Mouse (Mus musculus) stomach, embryonic 14.5 days (tissue): ENCODE data around the gene Eif2s3x. TPM values are rescaled to one million over a fixed set of nuclear protein-coding genes. Genes with fewer than 3 reads are reported as not detected.
"Not testable (repeated sequence)": the region's sequence is repeated elsewhere in the genome, so short reads cannot be mapped to it uniquely, and the experiment has no call there.

ENCODE experiments used
- ATAC-seq: fragments of 200-750 bp; cut with Nextera tagmentation; 2 replicates; pipeline ENCODE4 v1.8.0; 2017; ENCODE audit warnings: low read depth, moderate TSS enrichment; ENCODE audit not compliant: insufficient number of reproducible peaks, insufficient read depth, low FRiP score
- H3K27ac ChIP-seq: fragments of 300-500 bp; sonication (generic); 2 replicates; pipeline ENCODE4 v1.5.1; 2014; ENCODE audit warnings: mild to moderate bottlenecking, low read length, moderate library complexity, mixed read lengths
- H3K27me3 ChIP-seq: fragments of 300-500 bp; sonication (generic); 2 replicates; pipeline ENCODE4 v1.6.1; 2014; ENCODE audit warnings: low read length, control low read depth, mixed read lengths; ENCODE audit not compliant: control insufficient read depth, insufficient read depth
- H3K36me3 ChIP-seq: fragments of 300-500 bp; sonication (generic); 2 replicates; pipeline ENCODE4 v1.6.1; 2014; ENCODE audit warnings: mild to moderate bottlenecking, control low read depth, low read length, moderate library complexity, mixed read lengths; ENCODE audit not compliant: control insufficient read depth, insufficient read depth
- H3K4me1 ChIP-seq: fragments of 300-500 bp; sonication (generic); 2 replicates; pipeline ENCODE4 v1.6.1; 2014; ENCODE audit warnings: low read length, control low read depth, mixed read lengths; ENCODE audit not compliant: control insufficient read depth, insufficient read depth
- H3K4me2 ChIP-seq: fragments of 300-500 bp; sonication (generic); replicated peaks from 2 replicates; pipeline ENCODE4 v1.6.1; 2014; ENCODE audit warnings: low read depth, low read length, control low read depth
- H3K4me3 ChIP-seq: fragments of 300-500 bp; sonication (generic); 2 replicates; pipeline ENCODE4 v1.5.1; 2014; ENCODE audit warnings: low read depth, low read length, control low read depth
- H3K9ac ChIP-seq: fragments of 300-500 bp; sonication (generic); replicated peaks from 2 replicates; pipeline ENCODE4 v1.6.1; 2014; ENCODE audit warnings: low read depth, mild to moderate bottlenecking, control low read depth, low read length, moderate library complexity, mixed read lengths
- H3K9me3 ChIP-seq: fragments of 300-500 bp; sonication (generic); 2 replicates; pipeline ENCODE4 v1.6.1; 2016; ENCODE audit warnings: low read depth, low read length, control low read depth; ENCODE audit not compliant: control insufficient read depth
- WGBS: fragments of 180-500 bp; shearing (Covaris S2); extraction: QIAGEN DNeasy Blood & Tissue Kit; methylation state at CpG from one replicate; pipeline ENCODE4 v1.1.7; 2014; 5-methylcytosine and 5-hydroxymethylcytosine counted together
- polyA plus RNA-seq: library from polyadenylated mRNA; unstranded; fragments of >200 nt; fragmentation: Nextera tagmentation; extraction: Ambion mirVana; gene quantifications from 2 replicates; pipeline ENCODE4 v1.2.1, GENCODE M21; 2014

Gene Eif2s3x
- polyA plus RNA-seq, 1 experiment from 2014 or later = 103 TPM

DNA sequence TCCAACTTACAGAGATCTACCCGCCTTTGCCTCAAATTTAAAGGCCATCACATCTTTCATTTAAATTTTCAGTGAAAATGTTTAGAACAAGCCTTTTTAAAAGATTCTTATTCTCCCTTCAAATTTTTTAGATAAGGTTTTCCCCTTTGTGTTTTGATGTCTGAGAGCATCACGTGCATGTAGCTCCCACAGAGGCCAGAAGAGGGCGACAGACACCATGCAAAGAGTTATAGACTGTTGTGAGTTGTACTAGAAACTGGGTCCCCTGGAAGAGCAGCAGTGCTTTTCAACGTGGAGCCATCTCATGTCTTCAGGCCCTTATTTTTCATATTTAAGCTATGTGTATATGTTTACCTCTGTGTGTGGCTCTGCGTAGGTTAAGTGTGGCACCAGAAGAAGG is 14.9 kb downstream of the Eif2s3x start:
- Histone ChIP-seq H3K27ac (no peak overlapping the region), H3K4me3 (no peak overlapping the region), H3K4me2 (no peak overlapping the region), H3K4me1 (no peaks in the 10 kb centered on the region), H3K27me3 (no peaks in the 10 kb centered on the region), H3K36me3 (peaks cover 32% of the 10 kb centered on the region), H3K9me3 (no peaks in the 10 kb centered on the region), H3K9ac (no peak overlapping the region)
- 82% methylated on average over 5 of the region's 5 CpGs for WGBS
- ATAC-seq = no peak

DNA sequence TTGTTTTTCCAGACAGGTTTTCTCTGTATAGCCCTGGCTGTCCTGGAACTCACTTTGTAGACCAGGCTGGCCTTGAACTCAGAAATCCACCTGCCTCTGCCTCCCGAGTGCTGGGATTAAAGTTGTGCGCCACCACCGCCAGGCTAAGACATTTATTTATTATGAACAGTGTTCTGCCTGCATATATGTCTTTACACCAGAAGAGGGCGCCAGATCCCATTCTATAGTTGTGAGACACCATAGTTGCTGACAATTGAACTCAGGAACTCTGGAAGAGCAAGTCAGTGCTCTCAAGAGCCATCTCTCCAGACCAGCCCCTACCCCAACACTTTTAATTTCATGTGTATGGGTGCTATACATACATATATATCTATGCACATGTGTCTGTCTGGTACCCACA is 18.8 kb downstream of the Eif2s3x start:
- 77% methylated on average over 4 of the region's 4 CpGs for WGBS
- not testable (repeated sequence) for H3K4me1 ChIP-seq

DNA sequence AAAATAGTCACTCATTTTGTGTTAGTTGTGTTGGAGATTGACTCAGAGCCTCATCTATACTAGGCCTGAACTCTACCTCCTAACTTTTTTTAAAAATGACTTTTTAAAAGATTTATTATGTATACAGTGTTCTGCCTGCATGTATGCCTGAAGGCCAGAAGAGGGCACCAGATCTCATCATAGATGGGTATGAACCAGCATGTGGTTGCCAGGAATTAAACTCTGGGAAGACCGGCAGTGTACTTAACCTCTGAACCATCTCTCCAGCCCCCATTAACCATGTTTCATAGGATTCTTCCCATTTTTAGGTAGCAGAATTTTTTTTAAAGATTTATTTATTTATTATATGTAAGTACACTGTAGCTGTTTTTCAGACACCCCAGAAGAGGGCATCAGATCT is 27.5 kb downstream of the Eif2s3x start:
- Histone ChIP-seq H3K4me3 (no peak overlapping the region), H3K9me3 (no peaks in the 10 kb centered on the region), H3K9ac (no peak overlapping the region), H3K4me1 (no peaks in the 10 kb centered on the region), H3K27ac (no peak overlapping the region), H3K4me2 (no peak overlapping the region), H3K36me3 (no peaks in the 10 kb centered on the region), H3K27me3 (no peaks in the 10 kb centered on the region)
- WGBS = 35% methylated on average over 1 of the region's 1 CpGs
- no peak for ATAC-seq

More for the DNA sequence above, 18.8 kb downstream of the Eif2s3x start:
- not testable (repeated sequence) for H3K9me3 ChIP-seq, H3K4me3 ChIP-seq, ATAC-seq, H3K9ac ChIP-seq, H3K27ac ChIP-seq, H3K27me3 ChIP-seq, H3K4me2 ChIP-seq
- peaks cover 22% of the 10 kb centered on the region for H3K36me3 ChIP-seq

DNA sequence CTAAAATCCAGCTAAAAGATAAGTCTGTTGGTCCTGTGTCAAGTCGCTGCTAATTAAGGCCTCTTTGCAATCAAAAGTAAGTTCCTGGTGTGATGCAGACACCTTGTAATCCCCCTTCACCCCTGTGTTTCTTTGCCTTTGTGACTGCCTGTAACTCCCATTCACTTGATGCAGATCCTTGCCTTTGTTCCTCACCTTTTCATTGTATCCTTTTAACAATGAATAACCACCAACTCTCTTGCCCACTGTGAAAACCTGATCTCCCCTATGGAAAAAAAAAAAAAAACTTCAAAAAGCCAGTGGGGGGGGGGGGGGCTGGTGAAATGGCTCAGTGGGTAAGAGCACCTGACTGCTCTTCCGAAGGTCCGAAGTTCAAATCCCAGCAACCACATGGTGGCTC is 28.8 kb downstream of the Eif2s3x start:
- Histone ChIP-seq H3K9me3 (no peaks in the 10 kb centered on the region), H3K27ac (no peak overlapping the region), H3K4me3 (no peak overlapping the region), H3K4me2 (no peak overlapping the region), H3K36me3 (no peaks in the 10 kb centered on the region), H3K9ac (no peak overlapping the region), H3K27me3 (no peaks in the 10 kb centered on the region), H3K4me1 (no peaks in the 10 kb centered on the region)
- 41% methylated on average over 3 of the region's 3 CpGs for WGBS
- no peak for ATAC-seq

DNA sequence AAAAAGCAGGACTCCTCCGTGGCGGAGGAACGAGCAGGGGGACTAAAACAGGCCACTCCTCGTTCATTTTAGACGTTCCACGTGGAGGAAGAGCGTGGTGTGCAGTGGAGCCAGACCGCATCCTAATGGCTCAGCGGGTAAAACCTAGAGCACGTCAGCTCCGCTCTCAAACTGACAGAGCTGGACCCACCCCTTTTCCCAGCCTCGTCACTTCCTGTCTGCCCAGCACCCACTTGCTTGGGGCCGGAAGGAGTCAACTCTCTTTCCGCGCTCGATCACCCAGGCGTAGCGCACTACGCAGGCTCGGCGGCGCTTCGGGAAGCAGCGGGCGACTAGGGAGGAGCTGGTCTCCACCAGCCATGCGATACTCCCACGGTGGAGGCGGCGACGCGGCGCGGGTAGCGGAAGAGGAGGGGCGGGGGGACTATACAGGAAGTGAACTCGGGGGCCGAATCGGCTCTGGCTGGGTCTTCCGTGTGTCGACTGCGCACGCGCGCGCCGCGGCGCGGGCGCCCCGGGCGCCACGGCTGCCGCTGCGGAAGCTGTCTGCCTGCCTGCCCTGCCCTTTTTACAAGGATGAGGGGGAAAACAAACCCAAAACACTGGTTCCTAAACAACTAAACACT is 34.8 kb downstream of the Eif2s3x start:
- H3K4me2 ChIP-seq = peak overlapping the region; percentile 41
- peak overlapping the region; percentile 97 for H3K27ac ChIP-seq
- H3K9me3 ChIP-seq = no peaks in the 10 kb centered on the region
- no peaks in the 10 kb centered on the region for H3K4me1 ChIP-seq
- no peaks in the 10 kb centered on the region for H3K27me3 ChIP-seq
- peak overlapping the region; percentile 39 for H3K4me3 ChIP-seq
- peak; percentile 98 for ATAC-seq
- H3K9ac ChIP-seq = peak overlapping the region; percentile 15; the same call in 1 of the 2 replicates
- WGBS = under 1% methylated on average over 53 of the region's 55 CpGs
- no peaks in the 10 kb centered on the region for H3K36me3 ChIP-seq

DNA sequence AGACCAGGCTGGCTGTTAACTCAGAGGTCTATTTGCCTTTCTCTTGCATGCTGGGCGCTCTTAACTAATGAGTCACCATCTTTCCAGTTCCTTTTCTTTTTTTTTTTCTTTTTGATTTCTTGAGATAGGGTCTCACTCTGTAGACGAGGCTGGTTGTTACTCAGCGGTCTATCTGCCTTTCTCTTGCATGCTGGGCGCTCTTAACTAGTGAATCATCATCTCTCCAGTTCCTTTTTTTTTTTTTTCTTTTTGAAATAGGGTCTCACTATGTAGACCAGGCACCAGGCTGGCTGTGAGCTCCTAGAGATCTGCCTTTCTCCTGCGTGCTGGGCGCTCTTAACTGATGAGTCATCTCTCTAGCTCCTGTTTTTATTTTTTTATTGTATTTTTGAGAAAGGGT is 43.3 kb downstream of the Eif2s3x start:
- no peak overlapping the region for H3K4me3 ChIP-seq
- ATAC-seq = no peak
- no peaks in the 10 kb centered on the region for H3K36me3 ChIP-seq
- no peak overlapping the region for H3K4me2 ChIP-seq
- H3K9ac ChIP-seq = no peak overlapping the region
- no peak overlapping the region for H3K27ac ChIP-seq
- no peaks in the 10 kb centered on the region for H3K4me1 ChIP-seq
- 80% methylated on average over 6 of the region's 6 CpGs for WGBS
- H3K27me3 ChIP-seq = no peaks in the 10 kb centered on the region
- no peaks in the 10 kb centered on the region for H3K9me3 ChIP-seq

DNA sequence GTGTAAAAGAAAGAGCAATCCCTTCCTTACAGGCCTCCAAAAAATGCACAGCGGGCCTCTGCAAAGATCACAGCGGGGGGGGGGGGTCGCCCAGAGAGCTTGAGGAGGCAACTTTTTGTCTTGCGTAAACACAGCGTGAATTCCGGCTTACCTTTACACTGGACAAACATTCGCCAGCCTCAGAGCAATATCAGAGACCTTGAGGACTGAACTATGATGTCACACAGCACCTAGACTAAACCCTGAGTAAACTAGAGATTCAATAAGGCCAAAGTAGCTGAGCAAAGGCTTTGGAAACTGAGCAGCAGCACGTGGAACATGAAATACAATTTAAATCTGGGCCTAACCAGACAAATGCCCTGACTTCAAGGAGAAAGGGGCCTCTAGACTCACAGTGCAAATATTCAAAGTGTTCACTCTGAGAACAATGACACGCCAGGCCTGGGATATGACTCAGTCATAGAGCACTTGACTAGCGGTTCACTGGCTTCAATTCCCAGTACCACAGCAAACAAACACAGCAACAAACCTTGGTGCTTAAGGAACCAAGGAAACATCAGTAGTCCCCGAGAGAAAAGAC is 60.3 kb downstream of the Eif2s3x start:
- no peak overlapping the region for H3K27ac ChIP-seq
- no peaks in the 10 kb centered on the region for H3K4me1 ChIP-seq
- H3K9me3 ChIP-seq = no peaks in the 10 kb centered on the region
- H3K4me3 ChIP-seq = no peak overlapping the region
- no peak overlapping the region for H3K9ac ChIP-seq
- no peak overlapping the region for H3K4me2 ChIP-seq
- no peaks in the 10 kb centered on the region for H3K27me3 ChIP-seq
- 39% methylated on average over 11 of the region's 11 CpGs for WGBS
- peak; percentile 84 for ATAC-seq
- H3K36me3 ChIP-seq = no peaks in the 10 kb centered on the region

DNA sequence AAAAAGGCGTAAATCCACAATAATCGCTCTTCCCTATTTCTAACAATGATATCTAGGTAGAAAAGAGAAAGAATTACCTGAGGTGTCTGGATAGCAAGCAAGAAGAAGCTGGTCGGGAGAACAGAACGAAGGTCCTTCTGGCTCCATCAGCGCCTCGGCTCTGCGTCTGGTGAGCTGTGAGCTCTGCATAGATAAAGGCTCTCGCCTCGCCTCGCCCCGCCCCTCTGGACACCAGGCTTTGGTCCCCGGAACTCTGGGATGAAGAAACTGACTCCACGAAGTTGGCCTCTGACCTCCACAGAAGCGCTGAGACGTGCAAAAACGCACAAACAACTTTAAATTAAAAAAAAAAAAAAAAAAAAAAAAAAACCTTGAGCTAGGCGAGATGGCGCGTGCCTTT is 62.2 kb downstream of the Eif2s3x start:
- 81% methylated on average over 19 of the region's 19 CpGs for WGBS
- H3K27me3 ChIP-seq = no peaks in the 10 kb centered on the region
- no peak for ATAC-seq

More for the DNA sequence above, 62.2 kb downstream of the Eif2s3x start:
- Histone ChIP-seq H3K9ac (no peak overlapping the region), H3K4me1 (no peaks in the 10 kb centered on the region), H3K4me3 (no peak overlapping the region), H3K27ac (no peak overlapping the region), H3K9me3 (no peaks in the 10 kb centered on the region), H3K36me3 (no peaks in the 10 kb centered on the region), H3K4me2 (no peak overlapping the region)
